Mouse (Mus musculus) layer of hippocampus, adult 9-11 months (tissue): Measurements from ENCODE around the gene Rtbdn.
"Not testable (repeated sequence)": the region's sequence is repeated elsewhere in the genome, so short reads cannot be mapped to it uniquely, and the experiment has no call there.

Source experiments
- DNase-seq: peaks from one replicate; pipeline ENCODE4 v3.0.0; 2022

Gene Rtbdn

DNA sequence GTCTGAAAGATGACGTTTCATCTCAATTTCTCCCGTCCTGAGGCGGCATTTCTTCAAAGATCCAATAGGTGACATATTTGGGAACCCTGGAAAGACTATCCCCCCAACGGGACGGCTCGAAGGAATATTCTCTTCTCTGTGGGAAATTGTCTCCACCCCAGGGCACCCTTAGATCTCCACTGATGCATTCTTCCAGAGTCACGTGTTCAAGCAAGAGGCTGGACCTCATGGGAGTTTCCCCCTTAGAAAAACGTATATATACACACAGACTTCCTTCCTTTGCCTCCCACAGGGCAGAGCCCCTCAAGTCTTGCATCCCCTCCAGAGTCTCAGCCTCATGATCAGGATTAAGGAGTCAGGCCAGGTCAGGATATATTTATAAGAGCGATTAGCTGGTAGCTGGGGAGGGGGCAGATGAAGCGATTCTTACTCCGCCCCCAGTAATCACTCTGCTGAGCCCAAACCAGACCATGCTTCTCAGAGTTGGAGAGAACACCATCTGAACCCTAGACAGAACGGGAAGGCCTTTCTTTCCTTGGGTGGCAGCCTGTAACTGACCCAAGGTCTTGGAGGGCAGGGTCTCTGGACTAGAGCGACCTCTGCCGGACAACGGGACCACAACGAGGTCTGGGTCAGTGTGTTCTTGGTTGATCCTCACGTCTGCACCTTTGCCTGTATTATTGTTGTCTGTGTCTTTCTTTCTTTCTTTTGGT, at the start of gene Rtbdn:
TSS of gene Rtbdn (plus strand) at position 464 of the 713 bp plus-strand sequence.
- DNase-seq = no peak

DNA sequence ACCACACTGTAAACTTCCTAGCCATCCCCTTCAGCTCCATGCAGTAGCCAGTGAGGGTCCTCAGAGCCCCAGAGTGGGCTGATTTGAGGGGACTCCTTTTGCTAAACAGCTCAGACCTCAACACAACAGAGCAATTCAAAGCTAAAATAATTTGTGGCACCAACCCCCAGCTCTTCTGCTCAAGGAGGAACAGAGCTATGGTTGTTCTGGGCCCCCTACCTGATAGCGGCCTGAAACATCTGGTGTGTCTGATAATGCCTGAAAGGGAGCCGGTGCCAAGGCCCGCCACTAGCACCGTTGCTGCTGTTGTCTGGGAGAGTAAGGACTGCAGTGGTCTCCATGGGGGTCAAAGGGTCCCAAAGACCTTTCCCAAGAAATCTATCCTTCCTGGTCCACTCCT, 45.7 kb upstream of the Rtbdn start:
- DNase-seq = no peak

DNA sequence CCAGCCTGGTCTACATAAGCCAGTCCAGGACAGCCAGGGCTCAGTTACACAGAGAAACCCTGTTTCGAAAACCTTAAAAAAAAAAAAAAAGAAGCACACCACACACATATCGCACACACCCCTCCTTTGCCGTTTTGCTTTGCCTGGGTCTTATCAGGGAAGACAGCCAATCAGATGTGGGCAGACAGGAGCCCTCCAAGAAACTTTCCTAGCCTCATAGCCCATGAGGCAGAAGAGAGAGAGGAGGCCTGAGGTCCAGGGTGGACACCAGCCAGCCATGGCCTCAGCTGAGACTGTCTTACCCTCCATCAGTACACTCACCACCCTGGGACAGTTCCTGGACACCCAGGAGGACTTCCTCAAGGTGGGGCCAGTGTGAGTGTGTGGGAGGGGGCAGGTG, 45.0 kb upstream of the Rtbdn start, which contains the start of gene Klf1:
TSS of gene Klf1 (plus strand) at position 177 of the 400 bp plus-strand sequence.
- no peak for DNase-seq

DNA sequence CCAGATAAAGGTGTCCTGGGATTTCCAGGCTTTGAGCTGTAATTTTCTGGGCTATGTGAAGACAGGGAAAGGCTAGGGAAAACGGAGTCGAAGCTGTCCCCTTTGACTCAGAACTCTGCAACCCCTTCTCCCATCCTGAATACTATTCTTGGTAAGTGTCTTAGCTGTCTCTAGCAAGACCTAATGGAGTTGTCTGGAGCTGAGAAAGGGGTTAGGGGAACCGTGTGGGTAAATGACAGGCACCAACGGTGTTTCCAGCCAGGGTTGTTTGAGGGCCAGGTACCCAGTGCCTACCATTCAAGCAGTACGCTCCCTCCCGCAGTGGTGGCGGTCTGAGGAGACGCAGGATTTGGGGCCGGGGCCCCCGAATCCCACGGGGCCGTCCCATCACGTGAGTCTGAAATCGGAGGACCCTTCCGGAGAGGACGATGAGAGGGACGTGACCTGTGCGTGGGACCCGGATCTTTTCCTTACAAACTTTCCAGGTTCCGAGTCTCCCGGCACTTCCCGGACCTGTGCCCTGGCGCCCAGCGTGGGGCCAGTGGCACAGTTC, 44.3 kb upstream of the Rtbdn start:
- DNase-seq = no peak

GRCm38 (mm10) chr8:84902920-84903661, 43.7 kb upstream of the Rtbdn start:
- peak; percentile 94 for DNase-seq

GRCm38 (mm10) chr8:84904351-84904750, 42.4 kb upstream of the Rtbdn start:
- no peak for DNase-seq

GRCm38 (mm10) chr8:84907037-84907436, 39.8 kb upstream of the Rtbdn start:
- DNase-seq = no peak

- DNase-seq = no peak
Observed at GRCm38 (mm10) chr8:84907493-84907892, 39.3 kb upstream of the Rtbdn start.

- not testable (repeated sequence) for DNase-seq
Observed at GRCm38 (mm10) chr8:84907979-84908378, 38.8 kb upstream of the Rtbdn start.

DNA sequence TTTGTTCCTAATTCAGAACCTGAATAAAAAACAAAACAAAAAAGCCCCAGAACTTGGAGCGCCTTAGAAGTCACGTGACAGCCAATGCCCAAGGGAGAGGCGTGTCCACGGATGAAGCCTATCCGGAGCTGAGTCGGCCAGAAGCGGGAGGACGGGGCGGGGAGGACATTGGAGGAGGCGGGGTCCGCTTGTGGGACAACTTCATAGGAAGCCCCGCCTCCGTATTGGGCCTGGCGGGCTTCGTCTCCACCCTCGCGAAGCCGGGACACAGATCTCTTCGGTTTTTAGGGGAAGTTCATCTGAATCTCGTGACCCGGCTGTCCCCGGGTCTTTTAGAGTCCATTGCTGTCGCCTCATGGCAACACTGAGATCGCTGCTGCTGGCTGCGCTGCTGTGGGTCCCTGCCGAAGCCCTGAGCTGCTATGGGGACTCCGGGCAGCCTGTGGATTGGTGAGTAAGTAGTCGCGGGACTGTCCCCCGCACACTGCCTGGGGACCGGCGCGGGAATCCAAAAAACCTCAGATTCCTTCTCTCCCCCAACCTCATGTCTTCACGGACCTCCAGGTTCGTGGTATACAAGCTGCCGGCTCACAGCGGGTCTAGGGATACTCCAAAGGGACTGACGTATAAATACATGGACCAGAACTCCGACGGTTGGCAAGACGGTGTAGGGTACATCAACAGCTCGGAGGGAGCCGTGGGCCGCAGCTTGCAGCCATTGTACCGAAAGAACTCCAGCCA, 38.2 kb upstream of the Rtbdn start, which contains the start of gene Dnase2a:
TSS of gene Dnase2a (plus strand) at position 140 of the 741 bp plus-strand sequence.
- DNase-seq = peak; percentile 95

GRCm38 (mm10) chr8:84909162-84909767, 37.5 kb upstream of the Rtbdn start:
- DNase-seq = no peak

- no peak for DNase-seq
Observed at GRCm38 (mm10) chr8:84909949-84910348, 36.8 kb upstream of the Rtbdn start.

DNA sequence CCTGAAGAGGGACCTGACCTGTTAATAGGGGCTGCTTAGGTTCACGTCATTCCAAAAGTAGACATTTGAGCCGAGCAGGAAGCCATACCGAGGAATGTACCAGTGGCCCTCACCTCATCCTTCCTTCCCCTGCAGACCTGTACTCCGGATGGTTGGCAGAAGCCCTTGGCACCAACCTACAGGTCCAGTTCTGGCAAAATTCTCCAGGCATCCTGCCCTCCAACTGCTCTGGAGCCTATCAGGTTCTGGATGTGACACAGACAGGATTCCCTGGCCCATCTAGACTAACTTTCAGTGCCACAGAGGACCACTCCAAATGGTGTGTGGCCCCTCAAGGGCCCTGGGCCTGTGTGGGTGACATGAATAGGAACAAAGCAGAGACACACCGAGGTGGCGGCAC, 36.2 kb upstream of the Rtbdn start:
- no peak for DNase-seq

DNA sequence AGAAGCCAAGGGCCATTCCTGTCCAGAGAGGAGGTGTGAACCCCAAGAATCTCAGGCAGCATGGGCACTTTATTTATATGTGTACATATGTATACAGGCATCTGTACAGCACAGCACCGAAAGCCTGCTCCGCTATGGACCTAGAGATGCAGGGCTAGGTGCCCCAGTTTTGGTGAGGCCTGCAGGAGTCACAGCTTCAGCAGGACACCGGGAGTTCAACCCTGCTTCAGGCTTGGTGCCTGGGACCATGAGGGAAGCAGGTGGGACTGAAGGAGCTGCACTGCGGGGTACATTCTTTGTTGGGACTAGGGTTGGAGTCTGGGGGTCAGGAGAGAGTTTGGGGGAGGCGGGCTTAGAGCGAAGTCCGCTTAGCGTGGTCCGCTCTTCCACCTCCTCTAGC, 34.9 kb upstream of the Rtbdn start:
- no peak for DNase-seq

- DNase-seq = no peak
Observed at GRCm38 (mm10) chr8:84912391-84912790, 34.4 kb upstream of the Rtbdn start.

GRCm38 (mm10) chr8:84912895-84913501, 33.8 kb upstream of the Rtbdn start:
- peak; percentile 72 for DNase-seq

GRCm38 (mm10) chr8:84913502-84913900, 33.3 kb upstream of the Rtbdn start:
- no peak for DNase-seq

GRCm38 (mm10) chr8:84913960-84914359, 32.8 kb upstream of the Rtbdn start:
- no peak for DNase-seq

GRCm38 (mm10) chr8:84915269-84915668, 31.5 kb upstream of the Rtbdn start:
- no peak for DNase-seq

- no peak for DNase-seq
Observed at GRCm38 (mm10) chr8:84917781-84918180, 29.0 kb upstream of the Rtbdn start.

DNA sequence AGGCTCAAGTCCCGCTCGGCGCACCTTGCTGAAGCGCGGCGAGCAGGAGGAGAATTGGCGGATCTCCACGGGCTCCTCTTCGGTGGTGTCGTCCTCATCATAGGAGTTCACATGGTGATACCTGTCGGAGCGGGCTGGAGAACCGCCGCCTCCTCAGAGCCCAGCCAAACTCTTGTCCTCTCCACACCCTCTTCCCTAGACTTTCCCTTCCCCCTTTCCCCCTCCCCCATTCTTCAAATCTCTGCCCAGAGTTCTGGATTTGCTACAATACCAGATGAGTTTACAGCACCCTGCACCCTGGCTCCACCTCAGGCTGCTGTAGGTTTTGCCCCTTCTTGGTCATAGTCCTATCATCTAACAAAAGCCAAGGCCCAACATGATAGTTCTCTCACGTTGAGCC, 28.1 kb upstream of the Rtbdn start:
- no peak for DNase-seq

GRCm38 (mm10) chr8:84921596-84921995, 25.2 kb upstream of the Rtbdn start:
- no peak for DNase-seq
